Mouse (Mus musculus) frontal cortex, postnatal 14 days (tissue): ENCODE results near the gene Slc16a10.

ENCODE experiments used
- DNase-seq, 2 experiments: peaks; one replicate each; pipeline ENCODE4 v3.0.0; 2022; ENCODE audit warnings: low spot score in 2 of 2

Gene Slc16a10

GRCm38 (mm10) chr10:40109520-40109919, 32.5 kb downstream of the Slc16a10 start:
- no peak for DNase-seq

DNA sequence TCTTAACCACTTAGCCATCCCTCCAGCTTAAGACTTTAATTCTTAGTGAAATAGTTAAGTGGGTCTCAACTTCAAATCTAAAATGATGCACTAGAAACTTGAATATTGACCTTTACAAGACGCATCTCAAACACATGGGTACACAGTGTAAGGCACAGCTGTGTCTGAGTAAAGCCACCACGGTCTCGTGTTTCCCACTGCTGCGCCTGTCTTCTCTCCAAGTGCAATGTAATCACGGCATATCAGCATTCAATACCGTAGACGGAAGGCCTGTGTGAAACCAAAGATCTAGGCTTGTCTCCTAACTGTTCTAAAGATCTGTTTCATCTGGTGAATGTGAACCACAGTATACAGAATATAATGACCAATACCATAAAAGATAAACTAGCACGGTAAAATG, 33.1 kb downstream of the Slc16a10 start:
- DNase-seq, result no peak

DNA sequence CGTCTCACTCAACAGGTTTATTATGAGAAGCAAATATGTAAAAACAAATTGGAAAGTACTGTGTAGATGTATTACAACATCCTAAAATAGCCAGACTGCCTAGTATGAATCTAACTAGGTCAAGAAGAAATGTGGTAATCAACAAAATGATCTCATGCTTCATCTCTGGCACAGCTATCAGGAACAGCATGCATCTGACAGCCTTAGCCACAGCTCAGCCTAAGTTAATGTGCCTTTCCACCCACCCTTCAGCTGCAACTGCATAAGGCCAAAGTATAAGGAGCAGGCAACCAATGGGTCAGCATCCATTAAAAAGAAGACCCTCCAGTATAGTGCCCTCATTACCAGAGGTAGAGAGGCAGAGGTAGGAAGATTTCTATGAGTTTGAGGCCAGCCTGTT, 34.1 kb downstream of the Slc16a10 start:
- peak in 1 of 2 experiments; percentile 7 for DNase-seq

DNA sequence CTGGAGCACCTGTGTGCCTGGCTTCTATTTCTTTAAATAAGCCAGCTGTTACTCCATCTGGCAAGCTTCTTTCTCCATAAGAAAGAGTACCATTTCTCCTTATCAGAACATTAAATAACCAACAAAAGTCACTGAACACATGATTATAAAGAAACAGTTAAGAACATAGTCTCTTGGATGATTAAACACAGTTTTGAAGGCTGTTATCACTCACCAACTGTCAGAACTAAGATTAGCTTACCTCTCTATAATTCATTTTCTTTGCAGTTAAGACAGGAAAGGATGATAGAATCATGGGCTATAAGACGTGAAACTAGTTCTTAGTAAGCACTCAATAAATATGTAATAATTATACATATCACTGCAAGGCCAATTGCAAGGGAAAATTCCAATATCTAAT, 36.9 kb downstream of the Slc16a10 start:
- no peak for DNase-seq

DNA sequence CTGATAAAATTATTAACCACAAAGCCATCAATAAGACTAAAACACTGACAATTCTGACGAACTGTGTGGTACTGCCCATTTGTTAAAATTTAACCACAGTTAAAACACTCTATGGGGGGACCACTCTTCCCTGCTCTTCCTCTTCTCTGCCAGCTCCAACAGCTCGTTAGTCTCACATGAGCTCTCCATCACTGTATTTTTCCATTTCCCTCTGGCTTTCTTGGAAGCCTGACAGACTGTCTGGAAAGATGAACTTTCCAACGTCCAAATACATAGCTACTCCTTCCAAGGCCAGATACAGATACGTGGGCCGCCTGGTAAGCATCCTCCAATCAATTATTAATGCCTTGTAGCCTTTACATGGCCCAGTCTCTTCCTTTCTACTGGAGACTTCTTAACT, 38.3 kb downstream of the Slc16a10 start:
- DNase-seq, result no peak

DNA sequence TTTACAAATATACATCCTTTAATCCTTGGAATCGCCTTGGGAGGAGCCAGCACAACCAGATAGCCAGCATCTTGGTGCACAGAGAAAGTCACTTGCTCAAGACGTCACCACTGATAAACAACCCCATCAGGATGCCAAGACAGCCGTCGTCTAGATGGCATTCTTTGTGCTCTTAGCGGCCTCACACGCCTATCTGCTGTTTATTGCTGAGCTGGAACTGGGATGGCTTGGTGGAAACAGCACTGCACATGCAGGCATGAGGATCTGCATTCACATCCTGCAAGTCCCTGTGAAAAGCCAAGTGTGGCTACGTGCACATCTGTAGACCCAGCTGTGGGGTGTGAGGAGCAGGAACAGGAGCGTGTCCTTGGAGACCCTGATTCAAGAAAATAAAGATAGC, 39.1 kb downstream of the Slc16a10 start:
- no peak for DNase-seq

DNA sequence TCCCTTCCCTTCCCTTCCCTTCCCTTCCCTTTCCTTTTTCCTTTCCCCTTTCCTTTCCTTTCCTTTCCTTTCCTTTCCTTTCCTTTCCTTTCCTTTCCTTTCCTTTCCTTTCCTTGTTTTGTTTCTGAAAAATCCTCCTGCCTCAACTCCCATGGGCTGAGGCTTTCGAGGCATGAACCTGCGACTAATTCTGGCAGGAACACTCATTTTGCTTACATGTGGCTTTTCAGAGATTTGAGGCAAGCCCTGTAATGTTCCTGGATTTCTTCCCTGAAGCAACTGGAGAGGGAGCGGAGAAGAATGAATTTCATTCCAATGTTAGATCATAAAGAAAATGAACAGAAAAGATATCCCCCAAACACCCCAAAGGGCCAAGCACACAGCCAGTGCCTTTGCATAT, 39.9 kb downstream of the Slc16a10 start:
- no peak for DNase-seq

DNA sequence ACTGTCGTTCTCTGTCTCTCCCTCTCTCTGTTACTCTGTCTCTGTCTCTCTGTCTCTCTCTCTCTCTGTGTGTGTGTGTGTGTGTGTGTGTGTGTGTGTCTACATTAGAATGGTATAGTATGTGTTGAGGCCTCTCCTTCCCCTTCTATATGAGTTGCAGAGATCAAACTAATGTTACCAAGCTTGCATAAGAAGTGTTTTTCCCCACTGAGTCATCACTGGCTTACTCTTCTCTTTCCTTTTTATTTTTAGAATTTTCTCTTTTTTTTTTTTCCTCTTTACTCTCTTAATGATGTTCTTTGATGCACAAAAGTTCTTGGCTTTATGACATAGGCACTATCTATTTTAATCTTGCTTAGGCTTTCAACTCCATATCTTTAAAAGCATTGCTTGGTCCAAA, 43.6 kb downstream of the Slc16a10 start:
- DNase-seq, result no peak

DNA sequence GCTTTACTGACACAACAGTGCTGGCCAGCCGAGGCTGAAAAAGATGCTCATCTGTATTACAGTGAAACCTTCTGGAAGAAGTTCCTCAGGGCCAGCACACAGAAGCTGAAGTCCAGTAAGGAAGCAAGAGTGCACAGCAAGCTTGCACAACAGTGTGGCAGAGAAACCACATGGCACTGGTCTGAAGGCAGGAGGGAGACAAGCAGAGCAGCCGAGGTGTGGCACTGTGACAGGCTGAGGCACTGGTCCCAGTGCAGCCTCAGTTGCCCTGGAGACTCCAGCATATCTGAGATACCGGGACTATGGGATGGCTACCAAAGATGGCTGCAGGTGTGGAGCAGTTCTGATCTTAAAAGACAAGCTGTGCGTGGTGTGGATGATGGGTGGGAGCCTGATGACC, 44.5 kb downstream of the Slc16a10 start:
- DNase-seq, result no peak

- DNase-seq, result no peak
These were observed 47.3 kb downstream of the Slc16a10 start for GRCm38 (mm10) chr10:40094752-40095151.

DNA sequence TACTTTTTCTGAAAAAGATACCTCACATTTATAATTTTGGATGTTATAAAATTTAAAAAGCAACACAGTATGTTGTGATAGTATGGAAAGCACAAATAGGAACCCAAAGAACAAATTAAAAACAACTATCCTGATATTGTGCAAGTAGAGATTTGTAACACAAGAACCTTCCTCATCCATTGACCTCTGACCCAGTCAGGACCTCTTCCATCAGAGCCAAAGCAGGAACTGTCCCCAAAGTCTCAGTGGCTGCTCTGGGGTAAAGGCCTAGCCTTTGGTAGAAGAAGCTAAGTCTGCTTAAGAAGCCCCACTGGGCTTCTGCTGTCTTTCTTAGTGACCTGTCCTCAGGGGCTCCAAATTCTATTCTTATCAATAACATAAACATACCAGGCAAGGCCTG, 48.5 kb downstream of the Slc16a10 start:
- DNase-seq, result no peak

DNA sequence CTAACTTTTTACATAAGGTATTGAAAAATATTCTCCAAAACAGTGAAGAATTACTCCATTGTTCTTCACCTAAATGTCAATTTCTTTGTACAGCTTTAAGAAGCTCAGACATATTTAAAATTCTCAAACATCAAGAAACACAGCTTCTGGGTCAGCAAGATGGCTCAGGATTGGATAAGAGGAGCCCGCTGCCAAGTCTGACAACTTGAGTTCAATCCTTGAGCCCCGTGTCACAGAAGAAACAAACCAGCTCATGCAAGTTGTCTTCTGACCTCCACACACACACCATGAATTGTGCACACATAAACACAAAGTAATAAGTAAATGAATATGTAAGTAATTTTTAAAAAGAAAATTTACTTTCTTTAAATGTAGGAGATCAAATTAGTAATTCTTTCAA, 50.6 kb downstream of the Slc16a10 start:
- no peak for DNase-seq

GRCm38 (mm10) chr10:40090504-40091428, 51.3 kb downstream of the Slc16a10 start:
- DNase-seq, result no peak

DNA sequence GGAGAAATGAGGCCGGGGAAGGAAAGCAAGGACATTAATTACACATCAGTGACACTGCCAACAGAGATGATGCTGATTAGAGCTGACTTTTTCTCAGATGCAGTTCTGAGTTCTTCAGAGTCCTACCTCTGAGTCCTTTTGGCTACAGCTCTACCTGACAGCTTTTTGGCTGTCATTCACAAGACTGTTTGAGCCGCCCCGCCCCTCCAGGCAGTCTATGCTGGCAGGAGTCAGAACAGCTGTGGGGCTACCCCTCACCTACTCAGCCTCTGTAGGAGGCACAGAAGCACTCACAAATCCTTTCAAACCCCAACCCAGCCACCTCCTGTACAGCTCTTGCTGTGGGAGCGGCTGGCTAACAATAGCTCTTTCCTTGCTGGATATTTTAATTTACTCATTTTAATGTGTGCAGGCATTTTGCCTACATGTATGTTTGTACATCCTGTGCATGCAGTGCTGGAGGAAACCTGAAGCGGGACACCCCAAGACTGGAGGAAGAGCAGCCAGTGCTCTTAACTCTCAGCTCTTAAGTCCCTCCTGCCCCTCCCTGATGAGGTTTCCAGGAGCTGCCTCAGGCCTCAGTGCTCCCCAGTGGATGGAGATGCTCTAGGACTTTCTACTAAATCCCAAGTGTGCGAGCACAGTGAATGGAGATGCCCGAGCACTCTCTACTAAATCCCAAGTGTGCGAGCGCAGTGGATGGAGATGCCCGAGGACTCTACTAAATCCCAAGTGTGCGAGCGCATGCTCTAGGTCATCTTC, 57.5 kb downstream of the Slc16a10 start:
- DNase-seq, result no peak

DNA sequence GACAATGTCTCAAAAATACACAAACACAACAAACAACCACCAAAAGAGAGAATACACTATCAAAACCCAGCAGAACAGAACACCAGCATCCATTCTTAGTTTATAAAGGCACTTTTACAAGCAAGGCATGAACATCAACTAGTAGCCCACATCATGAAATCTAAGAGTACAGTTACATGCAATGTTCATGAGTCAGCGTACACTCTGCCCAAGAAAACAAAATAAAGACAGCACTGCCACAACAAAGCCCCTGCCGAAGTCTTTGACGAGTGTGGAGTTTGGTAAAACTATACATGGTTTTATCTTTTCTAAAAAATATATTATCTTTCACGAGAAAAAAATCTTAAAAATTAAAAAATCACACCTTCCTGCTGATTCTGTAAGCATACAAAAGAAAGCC, 58.5 kb downstream of the Slc16a10 start:
- no peak for DNase-seq

DNA sequence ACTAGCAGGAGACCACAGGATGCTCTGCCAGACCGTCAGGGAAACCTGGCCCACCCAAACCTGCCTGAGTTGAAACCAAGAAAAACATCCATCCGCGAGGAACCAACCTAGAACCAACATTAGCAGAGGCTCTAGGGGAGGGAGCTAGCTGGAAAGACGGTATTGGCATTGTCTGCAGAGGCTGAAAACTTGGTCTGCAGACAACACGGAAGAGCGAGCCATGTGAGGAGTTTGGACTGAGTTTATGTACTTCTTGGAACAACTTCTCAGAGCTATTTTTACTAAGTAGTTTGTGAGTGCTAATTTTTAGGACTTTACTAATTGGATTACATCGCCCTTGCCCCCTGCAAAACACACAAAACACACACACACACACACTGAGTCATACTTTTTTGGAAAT, 59.4 kb downstream of the Slc16a10 start:
- no peak for DNase-seq

GRCm38 (mm10) chr10:40080533-40080932, 61.5 kb downstream of the Slc16a10 start:
- DNase-seq, result no peak

GRCm38 (mm10) chr10:40079256-40079655, 62.8 kb downstream of the Slc16a10 start:
- no peak for DNase-seq

DNA sequence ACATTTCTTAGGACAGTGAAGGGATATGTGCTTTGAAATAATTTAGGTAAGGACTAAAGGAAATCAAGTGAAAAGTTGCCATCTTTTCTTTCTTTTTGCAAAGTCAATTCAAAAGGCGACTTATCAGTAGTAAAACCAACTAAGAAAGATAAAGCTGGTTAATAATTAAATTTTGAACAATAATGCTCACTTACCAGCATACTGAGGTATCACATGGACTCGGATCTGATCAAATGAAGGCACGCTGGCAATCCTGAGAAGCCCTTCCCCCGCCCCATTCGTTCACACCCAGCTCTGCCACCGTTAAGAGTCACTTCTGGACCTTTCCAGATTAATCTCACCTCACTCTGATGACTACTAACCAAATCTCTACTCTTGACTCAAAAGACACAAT, 64.1 kb downstream of the Slc16a10 start:
- DNase-seq, result no peak

DNA sequence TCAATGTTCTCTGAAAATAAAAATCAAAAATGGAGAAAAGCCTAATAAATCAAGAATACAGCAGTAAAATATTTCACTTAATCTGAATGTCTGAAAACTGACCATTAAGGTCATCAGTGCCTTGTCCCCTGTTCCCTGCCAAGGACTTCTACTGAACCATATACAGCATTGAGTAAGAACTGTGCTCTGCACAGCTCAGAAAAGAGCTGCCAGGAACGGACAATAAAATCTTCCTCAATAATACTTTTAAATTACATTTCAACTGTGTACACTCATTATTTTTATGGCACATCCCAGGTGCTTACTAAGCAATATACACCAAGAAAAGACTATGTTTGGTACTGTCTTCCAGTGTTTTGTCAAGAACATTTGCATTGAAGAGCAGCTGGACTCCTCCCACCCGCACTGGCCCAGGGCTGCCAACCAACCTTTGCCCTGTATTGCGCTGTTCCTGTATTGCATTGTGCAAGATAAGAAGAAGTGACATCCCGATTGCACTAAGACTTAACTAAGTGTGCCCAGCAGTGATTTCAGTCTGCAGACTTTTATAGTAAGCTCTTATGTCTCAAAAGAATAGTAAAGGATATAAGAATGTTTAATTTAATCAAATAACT, 64.6 kb downstream of the Slc16a10 start:
- no peak for DNase-seq

- DNase-seq, result no peak
These were observed 68.5 kb downstream of the Slc16a10 start for GRCm38 (mm10) chr10:40073608-40074007.

DNA sequence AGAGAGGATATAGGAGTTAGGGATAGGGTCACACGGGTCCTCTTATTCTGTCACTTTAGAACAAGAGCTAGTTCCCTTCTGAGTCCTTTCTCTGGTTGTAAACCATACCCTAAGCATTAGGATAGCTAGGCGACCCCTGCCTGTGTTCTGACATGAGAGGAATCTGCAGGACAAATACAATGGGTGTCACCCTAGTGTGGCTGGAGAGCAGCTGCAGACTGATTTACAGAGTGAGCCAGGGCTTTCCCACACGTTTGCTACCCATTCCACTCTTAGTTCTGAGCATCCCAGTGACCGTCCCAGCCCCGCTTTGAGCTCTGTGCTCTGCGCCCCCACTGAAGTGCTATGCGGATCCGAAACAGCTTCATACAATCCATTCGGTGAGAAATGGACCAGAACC, 71.4 kb downstream of the Slc16a10 start:
- DNase-seq, result no peak

- no peak for DNase-seq
These were observed 72.8 kb downstream of the Slc16a10 start for GRCm38 (mm10) chr10:40069270-40069669.
